Mouse (Mus musculus): Measurements from ENCODE around the gene Pde3b. TPM values are rescaled to one million over a fixed set of nuclear protein-coding genes. Genes with fewer than 3 reads are reported as not detected.

Pde3b gene
- polyA plus RNA-seq, 1 experiment from 2014 or later: 1.7 TPM

DNA sequence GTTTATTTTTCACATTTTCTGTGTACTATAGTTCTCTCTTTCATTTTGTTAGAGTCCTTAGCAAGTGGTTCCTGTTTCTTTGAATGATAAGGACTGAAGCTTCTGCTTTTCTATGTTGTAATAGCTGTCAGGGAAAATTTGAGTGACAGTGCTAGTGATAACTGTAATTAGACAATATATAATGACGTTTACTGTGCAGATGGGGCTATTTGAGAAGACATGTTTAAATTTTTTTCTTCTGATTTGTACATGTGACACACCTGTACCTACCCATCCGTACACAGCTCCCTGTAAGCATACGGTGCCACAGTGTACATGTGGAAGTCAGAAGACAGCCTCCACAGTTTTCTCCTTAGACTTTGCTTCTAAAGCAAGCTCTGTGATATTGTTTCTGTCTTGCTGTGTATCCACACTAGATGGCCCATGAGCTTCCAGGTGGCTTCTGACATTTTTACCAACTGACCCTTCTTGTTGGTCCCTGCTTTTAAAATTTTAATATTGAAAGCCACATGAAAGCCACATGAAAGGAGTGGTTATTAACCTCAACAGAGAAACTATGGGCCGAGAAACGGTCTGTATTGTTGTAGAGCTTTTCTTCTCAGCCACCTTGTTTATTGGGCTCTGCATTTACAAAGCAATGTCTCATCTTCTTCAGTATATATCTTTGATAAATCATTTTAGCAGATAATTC lies 38.4 kb downstream of the Pde3b start:
- ATAC-seq: no peak

DNA sequence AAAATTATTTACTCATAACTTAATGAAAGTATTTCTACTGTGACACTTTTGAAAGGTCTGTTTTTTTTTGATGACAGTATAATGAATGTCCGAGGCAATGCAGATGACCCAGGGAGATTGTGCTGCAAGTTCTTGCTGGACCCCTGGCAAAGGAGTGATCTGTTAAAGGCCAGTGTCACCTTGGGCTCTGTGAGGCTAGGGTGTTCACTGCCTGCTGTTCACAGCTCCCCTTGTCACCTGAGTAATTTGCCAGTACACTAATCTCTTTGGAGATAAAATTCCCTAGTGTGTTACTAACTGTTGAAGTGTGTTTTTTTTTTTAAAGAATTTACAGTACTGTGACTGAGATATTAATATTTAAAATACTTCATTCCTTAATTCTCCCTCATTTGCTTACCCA lies 39.8 kb downstream of the Pde3b start:
- Histone ChIP-seq H3K36me3 (ENCODE audit: control insufficient read depth, insufficient read depth) (no peaks in the 10 kb centered on the region), H3K27ac (ENCODE audit: low read depth, low read length) (no peak overlapping the region), H3K4me1 (replicated peaks; ENCODE audit: control insufficient read depth, insufficient read depth, low read length) (no peaks in the 10 kb centered on the region), H3K4me2 (replicated peaks; ENCODE audit: low read depth) (no peak overlapping the region), H3K27me3 (replicated peaks; ENCODE audit: control insufficient read depth, insufficient read depth, low read length) (no peaks in the 10 kb centered on the region), H3K4me3 (ENCODE audit: low read depth, low read length) (no peak overlapping the region), H3K9ac (ENCODE audit: low read depth, low read length) (no peak overlapping the region), H3K9me3 (ENCODE audit: control insufficient read depth) (no peaks in the 10 kb centered on the region)
- 58% methylated on average over 1 of the region's 1 CpGs for WGBS
- TF ChIP-seq CTCF (IDR thresholded peaks at IDR 0.05; ENCODE audit: low read depth): no peak
- ATAC-seq: no peak

More for the DNA sequence above, 38.4 kb downstream of the Pde3b start:
- H3K4me3 ChIP-seq (ENCODE audit: low read depth, low read length): no peak overlapping the region
- 76% methylated on average over 5 of the region's 5 CpGs for WGBS
- H3K27ac ChIP-seq (ENCODE audit: low read depth, low read length): no peak overlapping the region
- no peak overlapping the region for H3K4me2 ChIP-seq (replicated peaks; ENCODE audit: low read depth)
- no peak for TF ChIP-seq CTCF (IDR thresholded peaks at IDR 0.05; ENCODE audit: low read depth)
- no peaks in the 10 kb centered on the region for H3K27me3 ChIP-seq (replicated peaks; ENCODE audit: control insufficient read depth, insufficient read depth, low read length)
- H3K9me3 ChIP-seq (ENCODE audit: control insufficient read depth): no peaks in the 10 kb centered on the region
- H3K9ac ChIP-seq (ENCODE audit: low read depth, low read length): no peak overlapping the region
- no peaks in the 10 kb centered on the region for H3K36me3 ChIP-seq (ENCODE audit: control insufficient read depth, insufficient read depth)
- H3K4me1 ChIP-seq (replicated peaks; ENCODE audit: control insufficient read depth, insufficient read depth, low read length): no peaks in the 10 kb centered on the region

DNA sequence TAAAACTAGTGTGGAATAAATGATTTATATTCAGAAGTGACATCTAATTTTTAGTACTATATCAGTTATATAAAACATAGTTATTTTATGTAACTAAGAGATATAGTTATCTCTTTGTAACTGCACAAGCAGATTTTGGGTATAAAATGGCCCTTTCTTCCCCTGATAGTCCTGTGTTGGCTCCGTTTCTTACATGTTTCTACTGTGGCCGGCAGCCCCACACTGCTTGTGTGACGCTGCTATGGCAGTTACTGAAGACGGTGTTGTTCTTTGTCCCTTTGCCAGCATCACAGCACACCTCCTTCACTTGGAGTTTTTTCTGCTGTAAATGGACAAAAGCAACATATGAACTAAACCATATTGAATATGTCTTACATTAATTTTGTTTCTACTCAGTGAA lies 41.8 kb downstream of the Pde3b start:
- no peak for TF ChIP-seq CTCF (IDR thresholded peaks at IDR 0.05; ENCODE audit: low read depth)
- Histone ChIP-seq H3K27ac (ENCODE audit: low read depth, low read length) (no peak overlapping the region), H3K9ac (ENCODE audit: low read depth, low read length) (no peak overlapping the region), H3K9me3 (ENCODE audit: control insufficient read depth) (no peaks in the 10 kb centered on the region), H3K27me3 (replicated peaks; ENCODE audit: control insufficient read depth, insufficient read depth, low read length) (no peaks in the 10 kb centered on the region), H3K4me1 (replicated peaks; ENCODE audit: control insufficient read depth, insufficient read depth, low read length) (no peaks in the 10 kb centered on the region), H3K4me2 (replicated peaks; ENCODE audit: low read depth) (no peak overlapping the region), H3K4me3 (ENCODE audit: low read depth, low read length) (no peak overlapping the region), H3K36me3 (ENCODE audit: control insufficient read depth, insufficient read depth) (no peaks in the 10 kb centered on the region)
- ATAC-seq: no peak
- 84% methylated on average over 4 of the region's 4 CpGs for WGBS

DNA sequence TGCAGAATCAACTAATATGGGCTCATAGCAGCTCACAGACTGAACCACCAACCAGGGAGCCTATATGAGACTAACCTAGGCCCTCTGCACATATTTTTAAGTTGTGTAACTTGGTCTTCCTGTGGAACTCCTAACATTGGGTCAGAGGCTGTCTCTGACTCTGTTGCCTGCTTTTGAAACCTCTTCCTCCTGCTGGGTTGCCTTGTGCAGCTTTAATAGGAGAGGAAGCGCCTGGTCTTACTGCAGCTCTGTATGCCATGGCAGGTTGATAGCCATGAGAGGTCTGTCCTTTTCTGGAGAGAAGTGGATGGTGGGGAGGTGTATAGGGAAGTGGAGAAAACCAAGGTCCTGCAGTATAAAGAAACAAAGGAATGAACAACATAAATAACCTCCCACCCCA lies 44.8 kb downstream of the Pde3b start:
- H3K36me3 ChIP-seq (ENCODE audit: control insufficient read depth, insufficient read depth): no peaks in the 10 kb centered on the region
- H3K4me3 ChIP-seq (ENCODE audit: low read depth, low read length): no peak overlapping the region
- no peaks in the 10 kb centered on the region for H3K27me3 ChIP-seq (replicated peaks; ENCODE audit: control insufficient read depth, insufficient read depth, low read length)
- H3K9ac ChIP-seq (ENCODE audit: low read depth, low read length): no peak overlapping the region
- no peak for ATAC-seq
- no peak overlapping the region for H3K27ac ChIP-seq (ENCODE audit: low read depth, low read length)
- TF ChIP-seq CTCF (IDR thresholded peaks at IDR 0.05; ENCODE audit: low read depth): no peak
- H3K4me1 ChIP-seq (replicated peaks; ENCODE audit: control insufficient read depth, insufficient read depth, low read length): no peaks in the 10 kb centered on the region
- WGBS: 59% methylated on average over 1 of the region's 1 CpGs
- no peaks in the 10 kb centered on the region for H3K9me3 ChIP-seq (ENCODE audit: control insufficient read depth)
- H3K4me2 ChIP-seq (replicated peaks; ENCODE audit: low read depth): no peak overlapping the region

DNA sequence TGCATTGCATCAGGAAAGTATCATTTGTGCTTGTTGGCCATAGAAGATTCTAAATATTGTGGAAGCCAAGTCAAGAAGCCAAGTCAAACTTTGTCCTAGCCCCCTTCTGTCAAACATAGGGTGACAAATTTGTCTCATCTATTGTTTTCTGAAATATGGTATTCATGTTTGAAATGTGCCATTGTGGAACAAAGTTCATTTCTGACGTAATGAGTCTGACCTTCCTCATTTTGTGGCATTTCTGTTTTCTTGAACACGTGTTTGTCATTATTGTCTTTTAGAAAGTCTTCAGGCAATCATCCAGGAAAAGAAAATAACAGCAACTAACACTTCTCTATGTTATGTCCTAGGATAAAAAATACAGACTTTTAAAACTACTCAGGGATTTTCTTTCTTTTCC lies 46.6 kb downstream of the Pde3b start:
- H3K4me1 ChIP-seq (replicated peaks; ENCODE audit: control insufficient read depth, insufficient read depth, low read length): no peaks in the 10 kb centered on the region
- H3K9me3 ChIP-seq (ENCODE audit: control insufficient read depth): no peaks in the 10 kb centered on the region
- ATAC-seq: no peak
- no peak overlapping the region for H3K4me3 ChIP-seq (ENCODE audit: low read depth, low read length)
- no peaks in the 10 kb centered on the region for H3K36me3 ChIP-seq (ENCODE audit: control insufficient read depth, insufficient read depth)
- H3K4me2 ChIP-seq (replicated peaks; ENCODE audit: low read depth): no peak overlapping the region
- no peak overlapping the region for H3K9ac ChIP-seq (ENCODE audit: low read depth, low read length)
- H3K27ac ChIP-seq (ENCODE audit: low read depth, low read length): no peak overlapping the region
- H3K27me3 ChIP-seq (replicated peaks; ENCODE audit: control insufficient read depth, insufficient read depth, low read length): no peaks in the 10 kb centered on the region
- TF ChIP-seq CTCF (IDR thresholded peaks at IDR 0.05; ENCODE audit: low read depth): no peak
- WGBS: 47% methylated on average over 2 of the region's 2 CpGs

DNA sequence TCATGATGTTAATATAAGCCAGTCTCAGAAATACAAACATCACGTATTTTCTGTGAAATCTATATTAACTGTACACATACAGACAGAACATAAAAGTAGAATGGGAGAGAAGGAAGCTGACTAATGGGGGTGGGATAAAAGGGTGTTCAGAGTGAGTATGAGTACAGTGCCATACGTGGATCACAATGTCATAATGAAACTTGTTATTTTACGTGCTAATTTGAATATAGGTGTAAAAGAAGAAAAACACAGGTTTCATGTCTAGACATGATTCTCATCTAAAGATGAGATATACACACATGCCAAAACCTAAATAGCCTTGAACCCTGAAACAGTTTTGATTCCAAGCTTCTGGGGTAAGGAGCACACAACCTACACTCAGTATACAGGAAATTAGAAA lies 51.3 kb downstream of the Pde3b start:
- H3K4me2 ChIP-seq (replicated peaks; ENCODE audit: low read depth): no peak overlapping the region
- no peaks in the 10 kb centered on the region for H3K4me1 ChIP-seq (replicated peaks; ENCODE audit: control insufficient read depth, insufficient read depth, low read length)
- TF ChIP-seq CTCF (IDR thresholded peaks at IDR 0.05; ENCODE audit: low read depth): no peak
- H3K27me3 ChIP-seq (replicated peaks; ENCODE audit: control insufficient read depth, insufficient read depth, low read length): no peaks in the 10 kb centered on the region
- no peaks in the 10 kb centered on the region for H3K9me3 ChIP-seq (ENCODE audit: control insufficient read depth)
- no peak overlapping the region for H3K9ac ChIP-seq (ENCODE audit: low read depth, low read length)
- no peak overlapping the region for H3K4me3 ChIP-seq (ENCODE audit: low read depth, low read length)
- no peaks in the 10 kb centered on the region for H3K36me3 ChIP-seq (ENCODE audit: control insufficient read depth, insufficient read depth)
- H3K27ac ChIP-seq (ENCODE audit: low read depth, low read length): no peak overlapping the region
- ATAC-seq: no peak
- WGBS: 86% methylated on average over 3 of the region's 3 CpGs

DNA sequence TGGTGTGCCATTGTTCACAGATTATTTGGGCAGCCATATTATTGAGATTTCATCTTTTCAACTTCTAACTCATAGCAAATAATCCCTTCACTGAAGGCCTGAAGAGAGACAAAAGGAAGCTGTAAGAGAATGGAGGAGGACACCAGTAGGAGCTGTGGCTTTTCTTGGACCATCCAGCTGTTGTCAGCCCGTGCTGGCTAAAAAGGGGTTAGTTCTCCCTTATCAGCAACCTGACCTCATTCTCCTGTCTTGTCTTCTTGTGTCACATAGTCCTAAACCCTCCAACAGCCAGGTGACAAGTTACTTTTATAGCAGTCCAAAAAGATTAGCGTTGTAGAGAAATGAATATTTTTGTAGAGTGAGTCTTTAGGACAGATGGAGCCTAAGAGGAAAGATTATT lies 57.4 kb downstream of the Pde3b start:
- 33% methylated on average over 2 of the region's 2 CpGs for WGBS
- Histone ChIP-seq H3K36me3 (ENCODE audit: control insufficient read depth, insufficient read depth) (no peaks in the 10 kb centered on the region), H3K27ac (ENCODE audit: low read depth, low read length) (no peak overlapping the region), H3K4me1 (replicated peaks; ENCODE audit: control insufficient read depth, insufficient read depth, low read length) (no peaks in the 10 kb centered on the region), H3K9ac (ENCODE audit: low read depth, low read length) (no peak overlapping the region), H3K4me2 (replicated peaks; ENCODE audit: low read depth) (no peak overlapping the region), H3K27me3 (replicated peaks; ENCODE audit: control insufficient read depth, insufficient read depth, low read length) (no peaks in the 10 kb centered on the region), H3K9me3 (ENCODE audit: control insufficient read depth) (no peaks in the 10 kb centered on the region), H3K4me3 (ENCODE audit: low read depth, low read length) (no peak overlapping the region)
- TF ChIP-seq CTCF (IDR thresholded peaks at IDR 0.05; ENCODE audit: low read depth): no peak
- ATAC-seq: no peak
